In genomic region chr5:8719556-8719955, GRCm38 (mm10) we compare ENCODE assay signal across 16 mouse cellular contexts. TPM values are rescaled to one million over a fixed set of nuclear protein-coding genes. Genes with fewer than 3 reads are reported as not detected.
DNase-seq lines count a peak whose midpoint lies in the region; ATAC-seq lines count a peak whose summit lies in the region.
"Had no signal": no experiment of that assay in that cellular context is flagged by ENCODE, and none has a peak within 500 bp of the region (broad histone marks: within the 10 kb centered on the region; RNA-seq: fewer than 3 reads in every experiment).

No protein-coding gene starts in this region.

- ATAC-seq in monocyte, adult 5-6 weeks (replicated peaks; ENCODE audit: insufficient number of reproducible peaks, low FRiP score, low TSS enrichment, poor library complexity, severe bottlenecking) = no peak
- ATAC-seq: forebrain, embryonic 15.5 days; intestine, embryonic 16.5 days had no signal

- intact Hi-C loops in left cerebral cortex, postnatal 10 days (cut with DNase I) = no loop called here

- peak; percentile 6 for DNase-seq in adrenal gland, postnatal 14 days
- no peak for DNase-seq in adrenal gland, adult 8-10 months
- peak; percentile 3 to 13 for DNase-seq in left cerebral cortex, adult 18-20 months (ENCODE audit: low spot score in 2 of 2)
- DNase-seq in left cerebral cortex, postnatal 10 days (ENCODE audit: extremely low spot score in 1 of 2, low spot score in 2 of 2) = no peak
- DNase-seq in Muller cell, postnatal 12 days (ENCODE audit: inconsistent ontology term) = peak; percentile 50
- DNase-seq in brain, adult 2 months (ENCODE audit: low read depth, low spot score) = peak; percentile 52
- no peak for DNase-seq in ovary, postnatal 14 days (ENCODE audit: low spot score)
- DNase-seq: cerebellum, adult 18-20 months; cerebellum, postnatal 10 days; gastrocnemius, postnatal 36 days; heart, adult 11 months; heart, postnatal 36 days; kidney, adult 2 months had no signal

RNA-seq across cellular contexts. Expression of gene Abcb1a, which starts 59.7 kb away (rescaled TPM):
- total RNA-seq in adrenal gland, postnatal 14 days (2021) = 24.8 and 26.2 TPM in 2 replicates
- 100 to 1,000 TPM in 1 of 4 experiments, 10 to 100 TPM in 3; 41.8 to 110 (median 72.3) TPM for total RNA-seq in adrenal gland, adult 8-10 months (2022)
- 10 to 100 TPM; 15.3 to 19.5 TPM for total RNA-seq in left cerebral cortex, adult 18-20 months (2021)
- total RNA-seq in left cerebral cortex, postnatal 10 days (2021) = 10 to 100 TPM; 10.3 to 12.6 TPM
- 13.2 to 35.8 TPM (median 14.2 TPM) in 3 replicates for total RNA-seq in monocyte, adult 5-6 weeks (2017)

Comparison
In these comparisons a context has a peak if more than half of its experiments do, and no peak if none do; other contexts are left out.
1. DNase-seq: peak in adrenal gland, postnatal 14 days (single experiment), left cerebral cortex, adult 18-20 months (2 of 2), Muller cell, postnatal 12 days (single experiment) and brain, adult 2 months (single experiment); none in adrenal gland, adult 8-10 months (single experiment), left cerebral cortex, postnatal 10 days (0 of 2) and ovary, postnatal 14 days (single experiment).